Mouse (Mus musculus) forebrain, embryonic 14.5 days (tissue): ENCODE data around the gene Clip4. TPM values are rescaled to one million over a fixed set of nuclear protein-coding genes. Genes with fewer than 3 reads are reported as not detected.

Source experiments
- ATAC-seq: fragments of 200-750 bp; cut with Nextera tagmentation; 2 replicates; pipeline ENCODE4 v1.8.0; 2017; ENCODE audit warnings: mild to moderate bottlenecking, moderate library complexity
- DNase-seq: peaks from one replicate; pipeline ENCODE4 v3.0.0-alpha.2; 2015; ENCODE audit warnings: low spot score
- H3K27ac ChIP-seq: fragments of 300-500 bp; sonication (generic); 2 replicates; pipeline ENCODE4 v1.5.1; 2014; ENCODE audit warnings: low read depth, mild to moderate bottlenecking, control low read depth, low read length, moderate library complexity
- H3K27me3 ChIP-seq: fragments of 300-500 bp; sonication (generic); replicated peaks from 2 replicates; pipeline ENCODE4 v1.6.1; 2014; ENCODE audit warnings: low read length, control low read depth, mixed read lengths; ENCODE audit not compliant: control insufficient read depth, insufficient read depth
- H3K36me3 ChIP-seq: fragments of 300-500 bp; sonication (generic); 2 replicates; pipeline ENCODE4 v1.6.1; 2014; ENCODE audit warnings: low read length, control low read depth; ENCODE audit not compliant: control insufficient read depth, insufficient read depth
- H3K4me1 ChIP-seq: fragments of 300-500 bp; sonication (generic); 2 replicates; pipeline ENCODE4 v1.6.1; 2014; ENCODE audit warnings: antibody characterized with exemption, low read length, control low read depth; ENCODE audit not compliant: control insufficient read depth, insufficient read depth
- H3K4me2 ChIP-seq: fragments of 300-500 bp; sonication (generic); 2 replicates; pipeline ENCODE4 v1.6.1; 2014; ENCODE audit warnings: mild to moderate bottlenecking, control low read depth, low read length
- H3K4me3 ChIP-seq: fragments of 300-500 bp; sonication (generic); 2 replicates; pipeline ENCODE4 v1.5.1; 2014; ENCODE audit warnings: low read depth, low read length, control low read depth
- H3K9ac ChIP-seq: fragments of 300-500 bp; sonication (generic); 2 replicates; pipeline ENCODE4 v1.6.1; 2014; ENCODE audit warnings: mild to moderate bottlenecking, low read length, control low read depth, moderate library complexity
- H3K9me3 ChIP-seq: fragments of 300-500 bp; sonication (generic); replicated peaks from 2 replicates; pipeline ENCODE4 v1.6.1; 2016; ENCODE audit warnings: low read length, control low read depth, mixed read lengths; ENCODE audit not compliant: control insufficient read depth
- whole genome bisulfite sequencing: fragments of 180-500 bp; shearing (Covaris S2); extraction: QIAGEN DNeasy Blood & Tissue Kit; methylation state at CpG from one replicate; pipeline ENCODE4 v1.1.7; 2014; 5-methylcytosine and 5-hydroxymethylcytosine counted together
- polyA plus RNA-seq: library from polyadenylated mRNA; unstranded; fragments of >200 nt; fragmentation: Nextera tagmentation; extraction: Ambion mirVana; gene quantifications from 2 replicates; pipeline ENCODE4 v1.2.1, GENCODE M21; 2014

Gene Clip4
- polyA plus RNA-seq, 1 experiment from 2014 or later = 6.9 TPM

DNA sequence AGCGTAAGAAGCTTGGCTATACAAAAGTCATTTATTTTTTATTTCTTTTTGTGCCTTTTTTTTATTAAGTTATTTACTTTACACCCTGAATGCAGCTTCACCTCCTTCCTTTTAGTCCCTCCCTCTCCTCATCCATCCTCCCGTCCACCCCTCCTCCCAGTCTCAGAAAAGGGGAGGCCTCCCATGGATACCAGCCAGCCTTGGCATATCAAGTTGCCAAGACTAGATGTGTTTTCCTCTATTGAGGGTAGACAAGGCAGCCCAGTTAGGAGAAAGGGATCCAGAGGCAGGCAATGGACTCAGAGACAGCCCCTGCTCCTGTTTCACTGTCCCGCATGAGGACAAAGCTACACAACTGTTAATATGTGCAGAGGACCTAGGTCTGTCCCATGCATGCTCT, 93.9 kb downstream of the Clip4 start:
- DNase-seq (peak; percentile 28), ATAC-seq (no peak)
- Histone ChIP-seq H3K4me2 (no peak overlapping the region), H3K4me3 (no peak overlapping the region), H3K27me3 (no peaks in the 10 kb centered on the region), H3K9ac (no peak overlapping the region), H3K4me1 (no peaks in the 10 kb centered on the region), H3K36me3 (peaks cover 3% of the 10 kb centered on the region; the same call in 1 of the 2 replicates), H3K9me3 (no peaks in the 10 kb centered on the region), H3K27ac (no peak overlapping the region)
- 71% methylated on average over 3 of the region's 3 CpGs for WGBS

DNA sequence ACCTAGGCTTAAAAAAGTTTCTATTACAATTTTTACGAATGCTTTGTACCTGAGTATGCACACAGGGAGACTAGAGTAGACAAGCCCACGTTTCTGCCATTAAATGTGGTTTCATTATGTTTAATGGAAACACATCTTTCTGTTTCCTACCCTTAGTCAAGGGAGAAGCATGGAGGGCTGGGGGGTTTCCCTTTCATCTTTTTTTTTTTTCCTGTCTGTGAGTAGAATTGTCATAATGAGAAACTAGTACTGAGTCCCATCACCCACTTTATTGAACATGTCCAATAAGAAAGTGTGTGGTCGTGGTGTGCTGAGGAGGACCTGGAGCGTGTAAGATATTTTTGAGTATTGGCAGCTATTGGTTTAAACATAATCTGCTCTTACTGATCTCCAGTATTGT, 94.6 kb downstream of the Clip4 start:
- no peak overlapping the region for H3K4me2 ChIP-seq
- ATAC-seq (no peak), DNase-seq (no peak)
- H3K4me1 ChIP-seq = no peaks in the 10 kb centered on the region
- 0 out of 2 replicates have a peak, but pooled peaks cover 3% of the 10 kb centered on the region for H3K36me3 ChIP-seq
- H3K27me3 ChIP-seq = no peaks in the 10 kb centered on the region
- no peak overlapping the region for H3K27ac ChIP-seq
- no peaks in the 10 kb centered on the region for H3K9me3 ChIP-seq
- no peak overlapping the region for H3K4me3 ChIP-seq
- 94% methylated on average over 4 of the region's 4 CpGs for WGBS
- H3K9ac ChIP-seq = no peak overlapping the region

DNA sequence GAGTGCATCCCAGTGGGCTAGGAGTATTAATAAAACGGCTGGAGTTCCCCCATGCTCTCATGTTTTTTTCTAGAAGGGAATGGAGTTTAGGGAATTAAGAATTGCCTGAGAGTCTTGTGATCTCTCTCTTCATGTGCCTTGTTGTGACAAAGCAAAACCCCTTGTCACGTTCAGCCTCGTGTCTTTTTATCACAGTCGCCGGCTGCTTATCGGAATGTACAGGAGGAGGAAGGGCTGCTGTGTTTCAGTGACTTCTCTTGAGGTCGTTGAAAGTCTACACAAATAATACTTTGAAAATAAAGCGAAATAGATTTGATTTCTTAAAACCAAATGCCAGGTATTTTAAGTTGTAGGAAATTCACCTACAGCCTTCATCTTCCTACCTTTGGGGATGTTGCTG, 95.8 kb downstream of the Clip4 start:
- WGBS = 87% methylated on average over 8 of the region's 8 CpGs
- no peak overlapping the region for H3K27ac ChIP-seq
- ATAC-seq = no peak
- no peaks in the 10 kb centered on the region for H3K4me1 ChIP-seq
- no peak overlapping the region for H3K4me2 ChIP-seq
- DNase-seq = no peak
- 0 out of 2 replicates have a peak, but pooled peaks cover 3% of the 10 kb centered on the region for H3K36me3 ChIP-seq
- no peaks in the 10 kb centered on the region for H3K9me3 ChIP-seq
- H3K4me3 ChIP-seq = no peak overlapping the region
- H3K27me3 ChIP-seq = no peaks in the 10 kb centered on the region
- H3K9ac ChIP-seq = no peak overlapping the region

DNA sequence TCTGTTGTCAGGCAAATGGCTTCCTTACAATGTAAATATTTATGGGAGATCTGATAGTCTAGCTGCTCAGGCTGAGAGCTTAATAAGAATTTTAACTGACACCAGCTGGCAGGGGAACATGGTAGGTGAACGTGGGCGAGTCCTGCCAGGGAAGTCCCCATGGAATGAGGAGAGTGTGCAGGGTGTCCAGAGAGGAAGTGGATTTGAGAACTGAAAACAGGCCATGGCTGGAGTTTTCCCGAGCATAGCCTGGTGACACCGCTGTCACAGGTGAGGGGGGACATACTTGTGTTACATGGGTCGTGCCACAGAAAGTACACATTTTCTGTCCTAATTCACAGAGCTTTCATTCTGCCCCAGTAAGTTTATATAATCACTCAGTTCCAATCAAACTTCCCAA, 97.2 kb downstream of the Clip4 start:
- Histone ChIP-seq H3K27ac (no peak overlapping the region), H3K9ac (no peak overlapping the region), H3K4me2 (no peak overlapping the region), H3K9me3 (no peaks in the 10 kb centered on the region), H3K27me3 (no peaks in the 10 kb centered on the region), H3K4me3 (no peak overlapping the region), H3K4me1 (no peaks in the 10 kb centered on the region), H3K36me3 (no peaks in the 10 kb centered on the region)
- ATAC-seq = no peak
- 87% methylated on average over 5 of the region's 5 CpGs for WGBS
- no peak for DNase-seq

DNA sequence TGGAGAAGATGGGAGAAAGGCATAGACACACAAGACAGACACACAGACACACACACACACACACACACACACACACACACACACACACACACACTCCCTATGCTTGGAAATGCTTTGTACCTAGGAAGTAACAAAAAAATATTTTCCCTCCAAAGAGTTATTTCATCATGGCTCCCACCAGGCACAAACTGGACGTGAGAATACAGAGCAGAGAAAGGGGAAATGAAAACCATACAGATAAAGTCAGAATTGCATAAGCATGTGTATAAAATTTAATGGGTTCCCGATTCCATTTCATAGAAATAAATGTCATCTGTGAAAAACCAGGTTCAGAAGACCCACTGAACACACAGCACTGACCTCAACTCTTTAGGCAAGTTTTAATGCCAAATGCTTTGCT, 99.6 kb downstream of the Clip4 start:
- no peak for ATAC-seq
- DNase-seq = no peak
- Histone ChIP-seq H3K36me3 (no peaks in the 10 kb centered on the region), H3K4me3 (no peak overlapping the region), H3K9me3 (no peaks in the 10 kb centered on the region), H3K27me3 (no peaks in the 10 kb centered on the region), H3K4me2 (no peak overlapping the region), H3K9ac (no peak overlapping the region), H3K4me1 (no peaks in the 10 kb centered on the region), H3K27ac (no peak overlapping the region)
- WGBS = 87% methylated on average over 2 of the region's 2 CpGs

DNA sequence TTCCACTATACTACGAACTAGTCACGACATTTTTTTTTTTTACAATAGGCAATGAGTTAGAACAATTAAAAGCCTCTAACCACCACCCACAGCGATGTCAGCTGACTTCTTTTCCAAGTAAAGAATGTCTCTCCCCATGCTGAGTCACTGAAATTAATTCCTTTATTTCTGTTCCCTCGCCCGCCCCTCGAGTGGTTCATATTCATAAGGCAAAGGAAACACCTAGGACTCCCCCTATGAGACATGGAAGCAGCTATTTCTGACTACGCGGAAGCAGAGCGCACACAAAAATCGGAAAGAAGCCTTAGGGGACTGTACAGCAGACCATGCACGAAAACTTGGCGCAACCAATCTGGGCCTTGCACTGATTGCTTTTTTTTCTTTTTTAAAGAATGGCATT, 100.6 kb downstream of the Clip4 start:
- H3K9ac ChIP-seq = no peak overlapping the region
- no peak overlapping the region for H3K27ac ChIP-seq
- no peaks in the 10 kb centered on the region for H3K9me3 ChIP-seq
- H3K27me3 ChIP-seq = no peaks in the 10 kb centered on the region
- no peak overlapping the region for H3K4me3 ChIP-seq
- no peaks in the 10 kb centered on the region for H3K36me3 ChIP-seq
- WGBS = 49% methylated on average over 12 of the region's 12 CpGs
- H3K4me1 ChIP-seq = no peaks in the 10 kb centered on the region
- no peak for ATAC-seq
- peak overlapping the region; percentile 86; the same call in 1 of the 2 replicates for H3K4me2 ChIP-seq
- DNase-seq = peak; percentile 27

DNA sequence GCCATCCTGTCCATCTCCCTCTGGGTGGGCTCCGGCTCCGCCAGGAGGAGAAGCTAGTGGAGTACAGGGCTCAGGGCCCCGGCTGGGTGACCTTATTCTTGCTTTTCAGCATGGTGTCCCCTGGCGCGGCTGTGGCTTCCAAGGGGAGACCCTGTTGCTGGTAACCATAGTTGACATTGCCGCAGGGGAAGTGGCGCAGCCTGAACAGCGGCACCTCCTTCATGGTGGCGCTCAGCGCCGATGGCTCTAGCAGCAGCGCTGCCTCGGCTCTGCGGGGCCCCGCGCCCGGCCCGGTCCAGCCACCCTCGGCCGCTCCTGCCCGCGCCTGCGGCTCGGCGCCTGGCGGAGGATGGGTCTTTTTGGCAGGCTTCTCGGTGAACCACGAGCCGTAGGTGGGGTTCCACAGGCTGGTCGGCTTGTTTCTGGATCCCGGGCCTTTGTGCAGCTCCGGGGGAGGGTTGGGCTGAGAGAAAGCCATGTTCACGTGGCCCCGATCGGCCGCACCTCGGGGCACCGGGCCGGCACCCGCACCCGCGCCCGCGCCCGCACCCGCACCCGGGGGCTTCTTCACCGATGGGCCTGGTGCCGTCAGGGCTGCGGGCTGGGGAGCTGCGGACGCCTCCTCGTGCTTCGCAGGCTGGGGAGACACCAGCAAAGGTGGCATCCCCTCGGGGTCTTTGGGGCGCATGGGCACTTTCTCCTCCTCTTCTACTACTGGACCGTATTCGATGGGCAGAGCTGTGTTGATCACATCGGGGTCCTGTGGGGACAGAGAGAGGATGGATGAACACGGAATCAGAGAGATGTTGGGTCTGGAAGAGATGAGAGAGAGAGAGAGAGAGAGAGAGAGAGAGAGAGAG, 101.3 kb downstream of the Clip4 start:
- H3K9ac ChIP-seq = peak overlapping the region; percentile 80
- peak; percentile 65 for DNase-seq
- no peaks in the 10 kb centered on the region for H3K36me3 ChIP-seq
- no peaks in the 10 kb centered on the region for H3K9me3 ChIP-seq
- peak overlapping the region; percentile 49 for H3K4me3 ChIP-seq
- 6% methylated on average over 60 of the region's 60 CpGs for WGBS
- no peak overlapping the region for H3K27ac ChIP-seq
- H3K27me3 ChIP-seq = no peaks in the 10 kb centered on the region
- H3K4me2 ChIP-seq = peak overlapping the region; percentile 86
- H3K4me1 ChIP-seq = no peaks in the 10 kb centered on the region
- ATAC-seq = peak; percentile 82

DNA sequence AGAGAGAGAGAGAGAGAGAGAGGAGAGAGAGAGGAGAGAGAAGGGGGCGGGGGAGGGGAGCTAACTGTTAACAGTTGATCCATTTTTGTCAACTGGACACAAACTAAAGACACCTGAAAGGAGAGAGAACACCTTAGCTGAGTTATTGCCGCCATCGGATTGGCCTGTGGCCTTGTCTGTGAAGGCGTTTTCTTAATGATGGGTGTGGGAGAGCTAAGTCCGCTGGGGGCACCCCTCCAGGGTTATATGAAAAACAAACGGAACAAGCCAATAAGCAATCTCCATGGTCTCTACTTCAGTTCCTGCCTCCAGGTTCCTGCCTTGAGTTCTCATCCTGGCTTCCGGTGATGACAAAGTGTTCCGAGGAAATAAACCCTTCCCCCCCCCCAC, 102.0 kb downstream of the Clip4 start:
- Histone ChIP-seq H3K36me3 (no peaks in the 10 kb centered on the region), H3K9me3 (no peaks in the 10 kb centered on the region), H3K4me3 (no peak overlapping the region), H3K4me1 (no peaks in the 10 kb centered on the region), H3K27me3 (no peaks in the 10 kb centered on the region), H3K27ac (no peak overlapping the region), H3K9ac (no peak overlapping the region), H3K4me2 (no peak overlapping the region)
- no peak for ATAC-seq
- WGBS = 90% methylated on average over 8 of the region's 8 CpGs
- DNase-seq = peak; percentile 7

DNA sequence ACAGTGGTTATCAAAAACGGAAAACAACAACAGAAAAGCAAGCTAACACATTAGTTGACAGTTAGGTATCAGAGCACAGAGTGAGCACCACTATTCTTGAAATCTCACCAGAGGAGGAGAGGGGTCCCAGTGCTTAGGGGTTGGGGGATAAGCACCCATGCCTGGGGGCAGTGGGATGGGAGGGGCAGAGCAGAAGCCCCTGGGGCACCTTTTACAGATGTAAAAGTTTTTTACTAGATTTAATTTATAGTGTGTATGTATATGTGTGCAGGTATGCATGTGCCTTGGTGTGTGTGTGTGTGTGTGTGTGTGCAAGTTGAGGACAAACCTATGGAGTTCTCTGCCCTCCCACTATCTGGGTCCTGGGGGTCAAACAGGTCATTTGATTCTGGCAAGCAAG, 102.4 kb downstream of the Clip4 start:
- no peaks in the 10 kb centered on the region for H3K4me1 ChIP-seq
- WGBS = 87% methylated on average over 1 of the region's 1 CpGs
- no peak overlapping the region for H3K9ac ChIP-seq
- no peaks in the 10 kb centered on the region for H3K36me3 ChIP-seq
- no peak overlapping the region for H3K4me3 ChIP-seq
- no peaks in the 10 kb centered on the region for H3K27me3 ChIP-seq
- DNase-seq (no peak), ATAC-seq (no peak)
- no peaks in the 10 kb centered on the region for H3K9me3 ChIP-seq
- no peak overlapping the region for H3K27ac ChIP-seq
- H3K4me2 ChIP-seq = no peak overlapping the region
